Mouse (Mus musculus): ENCODE data around the gene Rbm17. TPM values are rescaled to one million over a fixed set of nuclear protein-coding genes. Genes with fewer than 3 reads are reported as not detected.
A peak's percentile ranks its signal among the peaks of the same experiment; 100 is the strongest.
"Not testable (repeated sequence)": the region's sequence is repeated elsewhere in the genome, so short reads cannot be mapped to it uniquely, and the experiment has no call there.

Gene Rbm17
- polyA plus RNA-seq, 1 experiment from 2014 or later = 127 TPM

- Histone ChIP-seq H3K36me3 (no peaks in the 10 kb centered on the region), H3K4me1 (replicated peaks) (no peaks in the 10 kb centered on the region), H3K27ac (replicated peaks) (no peak overlapping the region), H3K27me3 (no peaks in the 10 kb centered on the region), H3K4me3 (no peak overlapping the region), H3K9ac (no peak overlapping the region), H3K9me3 (no peaks in the 10 kb centered on the region), H3K4me2 (no peak overlapping the region)
- no peak for ATAC-seq (ENCODE audit: low FRiP score, low read depth)
- 89% methylated on average over 2 of the region's 2 CpGs for WGBS
Measured at GRCm38 (mm10) chr2:11623726-11624125, 19.8 kb upstream of the Rbm17 start.

DNA sequence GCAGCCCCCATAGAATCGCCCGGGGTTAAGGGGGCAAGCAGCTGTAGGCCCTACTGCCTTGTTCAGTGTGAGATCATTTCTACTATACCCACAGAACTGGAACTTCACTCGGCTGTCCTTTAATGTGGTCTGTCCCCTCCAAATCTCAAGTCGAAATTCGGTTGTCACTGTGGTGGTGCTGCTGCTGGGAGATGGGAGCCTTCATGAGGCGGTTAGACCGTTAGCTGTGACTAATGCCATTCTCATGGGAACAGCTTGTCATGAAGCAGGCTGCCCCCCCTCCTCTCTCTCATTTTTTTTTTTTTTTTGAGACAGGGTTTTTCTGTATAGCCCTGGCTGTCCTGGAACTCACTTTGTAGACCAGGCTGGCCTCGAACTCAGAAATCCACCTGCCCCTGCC, 19.2 kb upstream of the Rbm17 start:
- 88% methylated on average over 8 of the region's 8 CpGs for WGBS
- H3K9me3 ChIP-seq = no peaks in the 10 kb centered on the region
- no peaks in the 10 kb centered on the region for H3K36me3 ChIP-seq
- no peak for ATAC-seq (ENCODE audit: low FRiP score, low read depth)
- H3K27ac ChIP-seq (replicated peaks) = no peak overlapping the region
- no peak overlapping the region for H3K4me3 ChIP-seq
- H3K4me2 ChIP-seq = no peak overlapping the region
- H3K27me3 ChIP-seq = no peaks in the 10 kb centered on the region
- H3K4me1 ChIP-seq (replicated peaks) = no peaks in the 10 kb centered on the region
- H3K9ac ChIP-seq = no peak overlapping the region

GRCm38 (mm10) chr2:11619598-11619997, 15.6 kb upstream of the Rbm17 start:
- Histone ChIP-seq H3K4me1 (replicated peaks) (no peaks in the 10 kb centered on the region), H3K4me2 (no peak overlapping the region), H3K27ac (replicated peaks) (no peak overlapping the region), H3K36me3 (no peaks in the 10 kb centered on the region), H3K4me3 (no peak overlapping the region), H3K27me3 (no peaks in the 10 kb centered on the region), H3K9me3 (0 out of 2 replicates have a peak, but pooled peaks cover 2% of the 10 kb centered on the region), H3K9ac (no peak overlapping the region)
- WGBS = 86% methylated on average over 2 of the region's 2 CpGs
- ATAC-seq (ENCODE audit: low FRiP score, low read depth) = no peak

- no peaks in the 10 kb centered on the region for H3K27me3 ChIP-seq
- WGBS = 93% methylated on average over 9 of the region's 9 CpGs
Measured at GRCm38 (mm10) chr2:11616846-11617245, 12.9 kb upstream of the Rbm17 start.

DNA sequence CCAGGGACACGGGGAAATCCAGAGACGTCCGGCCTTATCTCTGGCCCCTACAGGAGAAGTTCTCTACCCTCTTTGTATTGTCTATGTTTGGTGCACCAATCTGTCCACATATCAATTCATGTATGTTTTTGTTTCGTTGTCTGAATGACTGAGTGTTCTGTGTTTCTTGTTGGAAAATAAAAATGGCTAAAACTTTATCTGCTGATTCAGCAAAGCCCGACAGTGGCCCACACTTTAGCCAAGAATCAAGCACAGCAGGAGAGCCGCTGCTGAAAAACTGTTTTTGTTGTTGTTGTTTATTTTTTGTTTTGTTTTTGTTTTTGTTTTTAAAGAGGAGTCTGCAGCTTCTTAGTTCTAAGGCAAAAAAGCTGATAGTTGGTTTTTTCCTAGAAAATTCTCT, 9.0 kb upstream of the Rbm17 start:
- 85% methylated on average over 6 of the region's 6 CpGs for WGBS

More at GRCm38 (mm10) chr2:11616846-11617245, 12.9 kb upstream of the Rbm17 start:
- Histone ChIP-seq H3K9me3 (0 out of 2 replicates have a peak, but pooled peaks cover 2% of the 10 kb centered on the region), H3K4me1 (replicated peaks) (no peaks in the 10 kb centered on the region), H3K4me3 (no peak overlapping the region), H3K36me3 (no peaks in the 10 kb centered on the region), H3K27ac (replicated peaks) (no peak overlapping the region), H3K9ac (no peak overlapping the region), H3K4me2 (no peak overlapping the region)
- no peak for ATAC-seq (ENCODE audit: low FRiP score, low read depth)

GRCm38 (mm10) chr2:11606718-11607117, 2.8 kb upstream of the Rbm17 start:
- H3K9ac ChIP-seq; H3K27ac ChIP-seq (replicated peaks); H3K9me3 ChIP-seq; H3K27me3 ChIP-seq; H3K4me1 ChIP-seq (replicated peaks); H3K36me3 ChIP-seq; H3K4me2 ChIP-seq; H3K4me3 ChIP-seq; ATAC-seq (ENCODE audit: low FRiP score, low read depth): not testable (repeated sequence)
- 86% methylated on average over 4 of the region's 4 CpGs for WGBS

More for the DNA sequence above, 9.0 kb upstream of the Rbm17 start:
- H3K27ac ChIP-seq (replicated peaks); ATAC-seq (ENCODE audit: low FRiP score, low read depth); H3K9me3 ChIP-seq; H3K9ac ChIP-seq; H3K27me3 ChIP-seq; H3K4me1 ChIP-seq (replicated peaks); H3K4me2 ChIP-seq; H3K4me3 ChIP-seq; H3K36me3 ChIP-seq: not testable (repeated sequence)

GRCm38 (mm10) chr2:11604911-11605310, 958 bp upstream of the Rbm17 start:
- Histone ChIP-seq H3K4me2 (no peak overlapping the region), H3K27ac (replicated peaks) (no peak overlapping the region), H3K4me1 (replicated peaks) (peaks cover 13% of the 10 kb centered on the region), H3K4me3 (no peak overlapping the region), H3K9ac (no peak overlapping the region), H3K9me3 (no peaks in the 10 kb centered on the region), H3K36me3 (peaks cover 8% of the 10 kb centered on the region), H3K27me3 (no peaks in the 10 kb centered on the region)
- ATAC-seq (ENCODE audit: low FRiP score, low read depth) = no peak

- peak overlapping the region; percentile 98 for H3K9ac ChIP-seq
- peaks cover 13% of the 10 kb centered on the region for H3K4me1 ChIP-seq (replicated peaks)
- peaks cover 20% of the 10 kb centered on the region for H3K36me3 ChIP-seq
- peak overlapping the region; percentile 76 for H3K27ac ChIP-seq (replicated peaks)
- peak overlapping the region; percentile 84 for H3K4me2 ChIP-seq
- ATAC-seq (ENCODE audit: low FRiP score, low read depth) = peak; percentile 100
- WGBS = under 1% methylated on average over 53 of the region's 78 CpGs
- peak overlapping the region; percentile 93 for H3K4me3 ChIP-seq
- no peaks in the 10 kb centered on the region for H3K9me3 ChIP-seq
- H3K27me3 ChIP-seq = no peaks in the 10 kb centered on the region
Measured at GRCm38 (mm10) chr2:11602506-11603489, 1.2 kb downstream of the Rbm17 start.

GRCm38 (mm10) chr2:11601795-11602194, 2.2 kb downstream of the Rbm17 start:
- no peaks in the 10 kb centered on the region for H3K27me3 ChIP-seq
- H3K4me3 ChIP-seq = peak overlapping the region; percentile 93
- no peak overlapping the region for H3K27ac ChIP-seq (replicated peaks)
- H3K36me3 ChIP-seq = peaks cover 30% of the 10 kb centered on the region
- no peaks in the 10 kb centered on the region for H3K9me3 ChIP-seq
- H3K4me1 ChIP-seq (replicated peaks) = peaks cover 13% of the 10 kb centered on the region
- WGBS = 84% methylated on average over 6 of the region's 6 CpGs
- H3K4me2 ChIP-seq = peak overlapping the region; percentile 84
- no peak for ATAC-seq (ENCODE audit: low FRiP score, low read depth)
- H3K9ac ChIP-seq = peak overlapping the region; percentile 98

GRCm38 (mm10) chr2:11597906-11598305, 6.0 kb downstream of the Rbm17 start:
- 98% methylated on average over 7 of the region's 7 CpGs for WGBS
- H3K4me2 ChIP-seq = no peak overlapping the region
- H3K27ac ChIP-seq (replicated peaks) = no peak overlapping the region
- no peak overlapping the region for H3K4me3 ChIP-seq
- H3K4me1 ChIP-seq (replicated peaks) = peaks cover 13% of the 10 kb centered on the region
- peaks cover 61% of the 10 kb centered on the region for H3K36me3 ChIP-seq
- ATAC-seq (ENCODE audit: low FRiP score, low read depth) = no peak
- no peaks in the 10 kb centered on the region for H3K27me3 ChIP-seq
- no peaks in the 10 kb centered on the region for H3K9me3 ChIP-seq
- no peak overlapping the region for H3K9ac ChIP-seq

DNA sequence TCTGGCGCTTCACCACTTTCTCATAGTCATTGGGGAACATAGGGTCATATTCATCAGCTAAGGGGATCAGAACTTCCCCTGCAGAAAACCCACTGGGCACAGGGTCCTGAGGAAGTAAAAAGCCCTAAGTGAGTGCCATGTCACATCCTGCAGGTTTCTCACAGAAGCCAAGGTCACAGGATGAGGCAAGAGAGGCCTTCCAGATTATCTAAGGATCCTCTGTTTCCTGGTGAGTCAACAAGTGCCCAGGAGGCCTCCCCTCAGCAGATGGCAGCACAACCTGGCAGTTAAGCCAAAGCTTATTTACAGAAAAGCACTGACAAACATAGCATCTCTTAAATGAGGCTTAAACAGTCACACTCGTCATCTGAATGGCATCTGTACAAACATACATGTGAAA, 7.3 kb downstream of the Rbm17 start:
- ATAC-seq (ENCODE audit: low FRiP score, low read depth) = no peak
- no peaks in the 10 kb centered on the region for H3K9me3 ChIP-seq
- H3K9ac ChIP-seq = no peak overlapping the region
- no peaks in the 10 kb centered on the region for H3K27me3 ChIP-seq
- H3K4me1 ChIP-seq (replicated peaks) = peaks cover 6% of the 10 kb centered on the region
- H3K27ac ChIP-seq (replicated peaks) = no peak overlapping the region
- H3K4me3 ChIP-seq = no peak overlapping the region
- no peak overlapping the region for H3K4me2 ChIP-seq
- 88% methylated on average over 2 of the region's 2 CpGs for WGBS
- peaks cover 73% of the 10 kb centered on the region for H3K36me3 ChIP-seq

DNA sequence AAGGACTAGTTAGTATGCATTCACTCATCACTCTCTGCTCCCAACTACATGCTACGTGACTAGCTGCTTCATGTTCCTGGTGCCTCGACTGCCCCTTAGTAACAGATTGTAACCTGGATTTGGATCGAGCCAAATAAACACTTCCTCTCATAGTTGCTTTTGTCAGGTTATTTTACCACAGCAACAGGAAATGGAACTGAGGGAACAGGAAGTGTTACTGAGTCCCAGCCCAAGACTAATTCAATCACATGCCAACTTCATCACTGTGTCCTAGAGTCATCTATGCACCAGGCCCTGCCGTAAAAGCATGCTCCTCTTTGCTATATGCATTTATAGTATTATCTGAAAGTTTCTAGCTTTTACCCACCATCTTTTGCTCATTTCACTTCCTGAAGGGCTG, 16.0 kb downstream of the Rbm17 start:
- Histone ChIP-seq H3K4me3 (no peak overlapping the region), H3K27ac (replicated peaks) (no peak overlapping the region), H3K9ac (no peak overlapping the region), H3K9me3 (no peaks in the 10 kb centered on the region), H3K4me1 (replicated peaks) (no peaks in the 10 kb centered on the region), H3K27me3 (no peaks in the 10 kb centered on the region), H3K36me3 (peaks cover 91% of the 10 kb centered on the region), H3K4me2 (no peak overlapping the region)
- no peak for ATAC-seq (ENCODE audit: low FRiP score, low read depth)
- WGBS = 94% methylated on average over 4 of the region's 4 CpGs
